Mouse (Mus musculus) forebrain, embryonic 10.5 days (tissue): Measurements from ENCODE around the gene Phyh. TPM values are rescaled to one million over a fixed set of nuclear protein-coding genes. Genes with fewer than 3 reads are reported as not detected.

Experiments used
- DNase-seq: peaks from one replicate; pipeline ENCODE4 v3.0.0-alpha.2; 2017; ENCODE audit warnings: low spot score; ENCODE audit errors: extremely low spot score
- H3K27ac ChIP-seq: fragments of 300-500 bp; sonication (generic); 2 replicates; pipeline ENCODE4 v1.5.1; 2016; ENCODE audit warnings: mild to moderate bottlenecking
- H3K27me3 ChIP-seq: fragments of 300-500 bp; sonication (generic); 2 replicates; pipeline ENCODE4 v1.6.1; 2016; ENCODE audit warnings: mild to moderate bottlenecking; ENCODE audit not compliant: poor library complexity, severe bottlenecking
- H3K36me3 ChIP-seq: fragments of 300-500 bp; sonication (generic); replicated peaks from 2 replicates; pipeline ENCODE4 v1.6.1; 2016; ENCODE audit warnings: mild to moderate bottlenecking, moderate library complexity
- H3K4me1 ChIP-seq: fragments of 300-500 bp; sonication (generic); 2 replicates; pipeline ENCODE4 v1.6.1; 2016
- H3K4me3 ChIP-seq: fragments of 300-500 bp; sonication (generic); 2 replicates; pipeline ENCODE4 v1.5.1; 2016; ENCODE audit warnings: mild to moderate bottlenecking, moderate library complexity
- H3K9me3 ChIP-seq: fragments of 300-500 bp; sonication (generic); 2 replicates; pipeline ENCODE4 v1.6.1; 2016; ENCODE audit warnings: mild to moderate bottlenecking, moderate library complexity
- WGBS: fragments of 180-500 bp; shearing (Covaris S2); methylation state at CpG from one replicate; pipeline ENCODE4 v1.1.7; 2016; 5-methylcytosine and 5-hydroxymethylcytosine counted together
- polyA plus RNA-seq: library from polyadenylated mRNA; unstranded; fragments of >200 nt; fragmentation: Nextera tagmentation; extraction: Ambion mirVana; gene quantifications from 2 replicates; pipeline ENCODE4 v1.2.1, GENCODE M21; 2016

Phyh gene
- polyA plus RNA-seq, 1 experiment from 2014 or later, result 37.0 TPM

DNA sequence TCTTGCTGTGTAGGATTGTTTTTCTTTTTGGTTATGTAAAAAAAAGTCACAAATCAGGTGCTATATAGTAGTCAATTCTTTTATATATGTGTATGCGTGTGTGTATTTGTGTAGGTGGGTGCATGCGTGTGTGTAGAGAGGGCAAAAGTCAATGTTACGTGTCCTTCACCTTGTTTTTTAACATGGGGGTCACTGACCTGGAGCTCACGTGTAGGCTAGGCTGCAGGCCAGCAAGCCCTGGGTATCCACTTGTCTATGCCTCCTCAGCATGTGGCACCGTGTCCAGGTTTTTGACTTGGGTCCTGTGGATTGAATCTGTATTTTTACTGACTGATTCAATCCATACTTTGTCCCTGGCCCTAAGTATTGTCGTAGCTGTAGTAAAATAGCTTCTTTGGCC is 18.2 kb upstream of the Phyh start:
- H3K27ac ChIP-seq, result no peak overlapping the region
- peaks cover 96% of the 10 kb centered on the region for H3K36me3 ChIP-seq
- no peak overlapping the region for H3K4me3 ChIP-seq
- no peaks in the 10 kb centered on the region for H3K9me3 ChIP-seq
- WGBS, result 94% methylated on average over 6 of the region's 6 CpGs
- H3K4me1 ChIP-seq, result no peaks in the 10 kb centered on the region
- DNase-seq, result no peak
- H3K27me3 ChIP-seq, result no peaks in the 10 kb centered on the region

- Histone ChIP-seq H3K27ac (no peak overlapping the region), H3K4me3 (no peak overlapping the region), H3K9me3 (no peaks in the 10 kb centered on the region), H3K27me3 (no peaks in the 10 kb centered on the region), H3K36me3 (peaks cover 96% of the 10 kb centered on the region), H3K4me1 (no peaks in the 10 kb centered on the region)
- 96% methylated on average over 5 of the region's 5 CpGs for WGBS
- no peak for DNase-seq
Measured at GRCm38 (mm10) chr2:4902346-4902745, 16.5 kb upstream of the Phyh start.

DNA sequence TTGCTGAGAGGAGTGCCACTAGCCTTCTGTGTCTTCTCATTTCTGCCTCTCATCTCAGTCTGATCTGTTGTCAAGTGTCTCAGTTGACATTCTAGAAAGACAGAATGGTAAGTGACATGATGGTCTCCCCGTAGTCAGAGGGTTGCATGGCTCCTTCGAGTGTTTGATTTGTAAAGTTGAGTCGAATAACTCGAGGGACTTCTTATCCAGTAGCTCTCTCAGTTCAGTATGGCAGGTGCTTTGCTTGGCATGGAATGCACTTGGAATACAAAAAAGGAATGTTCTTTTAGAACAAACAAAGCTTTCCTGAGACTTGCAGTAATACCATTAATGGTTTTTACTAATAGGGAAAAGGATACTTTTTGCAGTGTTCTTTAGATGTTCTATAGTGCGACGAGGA is 11.7 kb upstream of the Phyh start:
- DNase-seq, result no peak
- 93% methylated on average over 6 of the region's 6 CpGs for WGBS
- Histone ChIP-seq H3K36me3 (peaks cover 70% of the 10 kb centered on the region), H3K27me3 (no peaks in the 10 kb centered on the region), H3K27ac (no peak overlapping the region), H3K9me3 (0 out of 2 replicates have a peak, but pooled peaks cover under 1% of the 10 kb centered on the region), H3K4me1 (no peaks in the 10 kb centered on the region), H3K4me3 (no peak overlapping the region)

DNA sequence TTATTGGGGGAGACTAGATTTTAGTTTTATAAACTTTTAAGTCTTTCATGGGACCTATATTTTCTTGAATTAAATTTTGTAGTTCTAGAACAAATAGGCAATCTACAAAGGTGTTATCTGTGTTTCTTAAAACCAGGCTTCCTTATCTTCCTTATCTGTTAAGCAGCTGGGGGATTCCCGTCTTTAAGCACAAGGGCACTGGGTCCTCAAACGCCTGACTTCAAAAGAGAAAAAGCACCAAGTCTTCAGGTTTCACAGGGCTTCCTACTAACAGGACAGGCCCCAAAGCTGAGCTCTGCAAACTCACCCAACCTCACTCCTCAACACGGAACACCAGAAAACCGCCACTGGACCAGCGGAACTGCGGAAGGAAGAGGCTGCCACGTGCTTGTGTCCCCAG is 10.9 kb upstream of the Phyh start:
- Histone ChIP-seq H3K4me3 (no peak overlapping the region), H3K36me3 (peaks cover 62% of the 10 kb centered on the region), H3K4me1 (no peaks in the 10 kb centered on the region), H3K27me3 (no peaks in the 10 kb centered on the region), H3K9me3 (0 out of 2 replicates have a peak, but pooled peaks cover 5% of the 10 kb centered on the region), H3K27ac (no peak overlapping the region)
- no peak for DNase-seq
- WGBS, result 88% methylated on average over 7 of the region's 7 CpGs

- Histone ChIP-seq H3K27ac (no peak overlapping the region), H3K36me3 (peaks cover 56% of the 10 kb centered on the region), H3K4me1 (peaks cover 7% of the 10 kb centered on the region), H3K27me3 (no peaks in the 10 kb centered on the region), H3K9me3 (0 out of 2 replicates have a peak, but pooled peaks cover 5% of the 10 kb centered on the region), H3K4me3 (no peak overlapping the region)
- no peak for DNase-seq
- 92% methylated on average over 3 of the region's 3 CpGs for WGBS
Measured at GRCm38 (mm10) chr2:4908771-4909315, 10.0 kb upstream of the Phyh start.

GRCm38 (mm10) chr2:4909909-4910308 is 8.9 kb upstream of the Phyh start:
- no peaks in the 10 kb centered on the region for H3K27me3 ChIP-seq
- 75% methylated on average over 6 of the region's 6 CpGs for WGBS
- 0 out of 2 replicates have a peak, but pooled peaks cover 5% of the 10 kb centered on the region for H3K9me3 ChIP-seq
- H3K27ac ChIP-seq, result no peak overlapping the region
- H3K4me3 ChIP-seq, result no peak overlapping the region
- no peak for DNase-seq
- peaks cover 46% of the 10 kb centered on the region for H3K36me3 ChIP-seq
- H3K4me1 ChIP-seq, result peaks cover 12% of the 10 kb centered on the region

DNA sequence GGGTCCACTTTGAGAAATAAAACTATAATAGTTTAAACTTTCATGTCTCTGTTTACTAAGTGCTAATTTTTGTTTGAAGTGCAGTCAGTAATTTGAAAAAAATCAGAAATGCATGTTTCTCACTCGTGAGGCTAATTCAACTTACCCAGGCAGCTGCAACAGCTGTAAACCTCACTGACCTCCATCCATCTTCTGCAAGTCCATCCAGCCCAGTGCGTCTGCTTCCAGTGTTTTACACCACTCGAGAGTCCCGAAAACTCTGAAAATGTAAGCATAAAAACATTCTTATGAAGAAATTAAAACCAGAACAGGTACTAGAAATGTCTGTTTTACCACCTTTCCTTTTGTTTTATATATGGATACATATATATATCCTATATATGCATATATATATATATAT is 8.3 kb upstream of the Phyh start:
- H3K4me1 ChIP-seq, result peaks cover 12% of the 10 kb centered on the region
- no peak for DNase-seq
- 88% methylated on average over 4 of the region's 4 CpGs for WGBS

GRCm38 (mm10) chr2:4913949-4914348 is 4.9 kb upstream of the Phyh start:
- no peak overlapping the region for H3K4me3 ChIP-seq
- peak overlapping the region; percentile 73 for H3K27ac ChIP-seq
- 0 out of 2 replicates have a peak, but pooled peaks cover 5% of the 10 kb centered on the region for H3K9me3 ChIP-seq
- peaks cover 6% of the 10 kb centered on the region for H3K36me3 ChIP-seq
- no peaks in the 10 kb centered on the region for H3K27me3 ChIP-seq
- H3K4me1 ChIP-seq, result peaks cover 33% of the 10 kb centered on the region
- DNase-seq, result no peak
- 67% methylated on average over 7 of the region's 7 CpGs for WGBS

More for the DNA sequence above, 8.3 kb upstream of the Phyh start:
- no peaks in the 10 kb centered on the region for H3K27me3 ChIP-seq
- peaks cover 40% of the 10 kb centered on the region for H3K36me3 ChIP-seq
- H3K4me3 ChIP-seq, result no peak overlapping the region
- 0 out of 2 replicates have a peak, but pooled peaks cover 5% of the 10 kb centered on the region for H3K9me3 ChIP-seq
- no peak overlapping the region for H3K27ac ChIP-seq

DNA sequence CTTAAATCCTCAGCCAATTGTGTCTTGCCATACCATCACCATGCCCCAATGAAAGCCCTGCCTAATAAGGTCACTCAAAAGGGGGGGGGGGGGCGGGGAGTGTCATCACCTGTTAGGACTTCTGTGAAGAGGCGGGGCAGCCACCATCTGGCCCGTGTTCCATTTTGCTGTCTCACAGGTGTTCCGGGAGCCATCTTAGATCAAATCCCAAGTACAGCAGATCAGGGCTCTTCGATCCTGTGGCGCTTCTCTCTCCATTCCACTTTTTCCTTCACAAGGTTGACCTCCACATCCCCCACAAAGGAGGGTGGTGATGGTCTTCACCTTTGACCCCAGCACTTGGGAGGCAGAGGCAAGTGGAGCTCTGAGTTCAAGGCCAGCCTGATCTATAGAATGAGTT is 2.8 kb upstream of the Phyh start:
- 0 out of 2 replicates have a peak, but pooled peaks cover 5% of the 10 kb centered on the region for H3K9me3 ChIP-seq
- peaks cover 39% of the 10 kb centered on the region for H3K4me1 ChIP-seq
- H3K36me3 ChIP-seq, result no peaks in the 10 kb centered on the region
- no peaks in the 10 kb centered on the region for H3K27me3 ChIP-seq
- H3K27ac ChIP-seq, result no peak overlapping the region
- 82% methylated on average over 6 of the region's 6 CpGs for WGBS
- no peak for DNase-seq
- no peak overlapping the region for H3K4me3 ChIP-seq

GRCm38 (mm10) chr2:4917326-4918021 is 1.3 kb upstream of the Phyh start:
- 0 out of 2 replicates have a peak, but pooled peaks cover 1% of the 10 kb centered on the region for H3K9me3 ChIP-seq
- WGBS, result 15% methylated on average over 8 of the region's 8 CpGs
- H3K27ac ChIP-seq, result peak overlapping the region; percentile 64
- peaks cover 39% of the 10 kb centered on the region for H3K4me1 ChIP-seq
- DNase-seq, result peak; percentile 61
- H3K36me3 ChIP-seq, result no peaks in the 10 kb centered on the region
- peak overlapping the region; percentile 18; the same call in 1 of the 2 replicates for H3K4me3 ChIP-seq
- H3K27me3 ChIP-seq, result no peaks in the 10 kb centered on the region

DNA sequence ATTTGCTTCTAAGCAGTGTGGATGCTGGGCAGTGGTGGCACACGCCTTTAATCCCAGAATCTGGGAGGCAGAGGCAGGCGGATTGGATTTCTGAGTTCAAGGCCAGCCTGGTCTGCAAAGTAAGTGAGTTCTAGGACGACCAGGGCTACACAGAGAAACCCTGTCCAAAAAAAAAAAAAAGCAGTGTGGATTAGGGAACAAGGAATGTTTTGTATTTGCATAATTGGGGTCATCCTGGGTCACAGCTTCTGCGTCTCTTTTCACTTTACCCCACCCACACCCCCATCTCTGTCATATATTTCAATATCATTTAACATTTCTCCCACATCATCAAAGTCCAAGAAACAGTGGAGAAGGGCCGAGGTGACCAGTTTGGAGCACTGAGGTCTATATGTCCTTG is 2.2 kb downstream of the Phyh start:
- peaks cover 9% of the 10 kb centered on the region; the same call in 1 of the 2 replicates for H3K36me3 ChIP-seq
- DNase-seq, result no peak
- WGBS, result 67% methylated on average over 5 of the region's 5 CpGs
- no peak overlapping the region for H3K4me3 ChIP-seq
- no peak overlapping the region for H3K27ac ChIP-seq
- 0 out of 2 replicates have a peak, but pooled peaks cover 4% of the 10 kb centered on the region for H3K9me3 ChIP-seq
- no peaks in the 10 kb centered on the region for H3K27me3 ChIP-seq
- H3K4me1 ChIP-seq, result peaks cover 27% of the 10 kb centered on the region

GRCm38 (mm10) chr2:4922476-4923164 is 3.8 kb downstream of the Phyh start:
- Histone ChIP-seq H3K27me3 (no peaks in the 10 kb centered on the region), H3K4me3 (no peak overlapping the region), H3K9me3 (0 out of 2 replicates have a peak, but pooled peaks cover 4% of the 10 kb centered on the region), H3K27ac (no peak overlapping the region), H3K4me1 (peaks cover 20% of the 10 kb centered on the region), H3K36me3 (peaks cover 18% of the 10 kb centered on the region)
- no peak for DNase-seq
- WGBS, result 76% methylated on average over 7 of the region's 7 CpGs

DNA sequence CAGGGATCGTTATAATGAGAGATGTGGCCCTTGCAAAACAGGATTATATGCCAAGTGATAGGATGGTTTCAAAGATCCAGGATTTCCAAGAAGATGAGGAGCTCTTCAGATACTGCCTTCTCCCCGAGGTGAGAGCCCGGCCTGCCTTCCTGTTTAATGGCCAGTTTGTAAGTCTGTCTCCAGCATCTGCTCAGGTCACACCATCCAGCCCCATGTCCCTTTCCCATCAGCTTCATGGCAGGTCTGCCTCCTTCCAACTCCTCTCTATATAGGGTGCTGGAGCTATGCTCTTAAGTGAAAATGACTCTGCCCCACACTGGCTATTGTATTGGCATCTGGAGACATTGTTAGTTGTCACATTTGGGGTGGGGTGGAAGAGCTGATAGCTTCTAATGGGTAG is 8.6 kb downstream of the Phyh start:
- 90% methylated on average over 3 of the region's 3 CpGs for WGBS
- H3K9me3 ChIP-seq, result 0 out of 2 replicates have a peak, but pooled peaks cover 4% of the 10 kb centered on the region

More for the DNA sequence above, 8.6 kb downstream of the Phyh start:
- Histone ChIP-seq H3K36me3 (peaks cover 38% of the 10 kb centered on the region), H3K27me3 (no peaks in the 10 kb centered on the region), H3K4me3 (no peak overlapping the region), H3K27ac (no peak overlapping the region), H3K4me1 (no peaks in the 10 kb centered on the region)
- peak; percentile 5 for DNase-seq
